Mouse (Mus musculus): ENCODE results near the gene Scube3.

DNA sequence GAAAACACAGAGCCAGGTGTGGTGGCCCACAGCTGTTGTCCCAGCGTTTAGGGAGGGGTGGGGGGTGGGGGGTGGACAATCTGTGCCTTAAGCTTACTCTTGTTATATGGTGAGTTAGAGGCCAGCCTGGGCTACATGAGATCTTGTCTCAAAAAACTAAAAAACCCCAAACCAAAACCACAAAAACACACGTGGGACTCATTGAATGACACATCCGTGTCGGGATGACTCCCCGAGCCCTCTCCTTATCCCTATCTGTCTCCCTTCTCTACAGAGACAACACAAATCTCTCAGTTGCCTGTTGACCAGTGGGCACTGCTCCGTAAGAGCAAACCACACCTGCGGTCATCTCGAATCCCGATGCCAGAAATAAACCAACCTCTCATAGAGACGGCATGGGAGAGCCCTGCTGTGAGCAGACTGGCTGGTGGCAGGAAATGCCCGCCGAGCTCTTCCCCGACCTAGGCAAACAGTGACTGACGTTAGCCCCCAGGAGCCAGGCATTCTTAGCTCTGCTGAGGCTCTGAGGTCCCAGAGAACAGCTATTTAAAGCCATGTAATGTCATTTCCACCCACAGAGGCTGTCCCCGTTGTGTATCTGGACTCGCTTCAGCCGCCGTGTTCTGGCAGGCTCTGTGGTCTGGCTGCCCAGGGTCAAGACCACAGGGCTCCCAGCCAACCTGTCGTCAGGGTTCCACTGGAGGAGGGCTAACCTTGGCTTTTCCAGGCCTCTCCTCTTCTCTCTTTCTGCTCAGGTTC is 24.3 kb upstream of the Scube3 start:
- TF ChIP-seq GATA1 (IDR thresholded peaks at IDR 0.05; ENCODE audit: borderline replicate concordance, low read length) (no peak), CTCF (IDR thresholded peaks at IDR 0.05; ENCODE audit: low read depth, low read length) (no peak), GATA2 (IDR thresholded peaks at IDR 0.05; ENCODE audit: borderline replicate concordance, low read depth, low read length) (no peak)

Measured in G1E (cell line).